Mouse (Mus musculus) heart, postnatal 0 days (tissue): ENCODE measurements at regions not wholly inside any gene's neighbourhood (a gene's known extent, or its start where the extent isn't known, plus 50 kb on each side); places are given as distances from the start of the nearest gene placed in this dataset.

Experiments used
- CTCF ChIP-seq: IDR thresholded peaks from 2 replicates; pipeline ENCODE4 v1.5.1; 2016; ENCODE audit warnings: antibody characterized with exemption, control low read depth, low read depth
- EP300 ChIP-seq: IDR thresholded peaks from 2 replicates; pipeline ENCODE4 v1.6.1; 2016; ENCODE audit warnings: antibody characterized with exemption, low read depth

GRCm38 (mm10) chr6:14573001-14573400 is 182.1 kb downstream of the Ppp1r3a start:
- TF ChIP-seq EP300 (no peak), CTCF (no peak)
